Mouse (Mus musculus) liver, embryonic 15.5 days (tissue): Measurements from ENCODE around the gene Hsd17b14. TPM values are rescaled to one million over a fixed set of nuclear protein-coding genes. Genes with fewer than 3 reads are reported as not detected.

ENCODE experiments used
- ATAC-seq: fragments of 200-750 bp; cut with Nextera tagmentation; 2 replicates; pipeline ENCODE4 v1.8.0; 2017; ENCODE audit warnings: moderate number of reproducible peaks, mild to moderate bottlenecking, moderate library complexity; ENCODE audit not compliant: insufficient read depth
- H3K27ac ChIP-seq: fragments of 300-500 bp; sonication (generic); replicated peaks from 2 replicates; pipeline ENCODE4 v1.5.1; 2015; ENCODE audit warnings: mild to moderate bottlenecking, inconsistent platforms
- H3K27me3 ChIP-seq: fragments of 300-500 bp; sonication (generic); 2 replicates; pipeline ENCODE4 v1.6.1; 2015; ENCODE audit warnings: mild to moderate bottlenecking, inconsistent platforms
- H3K36me3 ChIP-seq: fragments of 300-500 bp; sonication (generic); replicated peaks from 2 replicates; pipeline ENCODE4 v1.6.1; 2015; ENCODE audit warnings: moderate library complexity, mild to moderate bottlenecking, inconsistent platforms
- H3K4me1 ChIP-seq: fragments of 300-500 bp; sonication (generic); replicated peaks from 2 replicates; pipeline ENCODE4 v1.6.1; 2015; ENCODE audit warnings: inconsistent platforms
- H3K4me2 ChIP-seq: fragments of 300-500 bp; sonication (generic); 2 replicates; pipeline ENCODE4 v1.6.1; 2015; ENCODE audit warnings: moderate library complexity, mild to moderate bottlenecking, inconsistent platforms
- H3K4me3 ChIP-seq: fragments of 300-500 bp; sonication (generic); replicated peaks from 2 replicates; pipeline ENCODE4 v1.5.1; 2015; ENCODE audit warnings: mild to moderate bottlenecking, inconsistent platforms
- H3K9ac ChIP-seq: fragments of 300-500 bp; sonication (generic); 2 replicates; pipeline ENCODE4 v1.6.1; 2015; ENCODE audit warnings: moderate library complexity, mild to moderate bottlenecking, inconsistent platforms
- H3K9me3 ChIP-seq: fragments of 300-500 bp; sonication (generic); replicated peaks from 2 replicates; pipeline ENCODE4 v1.6.1; 2016; ENCODE audit warnings: inconsistent platforms
- WGBS: fragments of 180-500 bp; shearing (Covaris S2); methylation state at CpG from one replicate; pipeline ENCODE4 v1.1.7; 2015; ENCODE audit warnings: mixed read lengths; ENCODE audit not compliant: insufficient replicate concordance; 5-methylcytosine and 5-hydroxymethylcytosine counted together
- polyA plus RNA-seq: library from polyadenylated mRNA; unstranded; fragments of >200 nt; fragmentation: Nextera tagmentation; extraction: Ambion mirVana; gene quantifications from 2 replicates; pipeline ENCODE4 v1.2.1, GENCODE M21; 2015

Hsd17b14 gene
- polyA plus RNA-seq, 1 experiment from 2014 or later, result 1.9 TPM

DNA sequence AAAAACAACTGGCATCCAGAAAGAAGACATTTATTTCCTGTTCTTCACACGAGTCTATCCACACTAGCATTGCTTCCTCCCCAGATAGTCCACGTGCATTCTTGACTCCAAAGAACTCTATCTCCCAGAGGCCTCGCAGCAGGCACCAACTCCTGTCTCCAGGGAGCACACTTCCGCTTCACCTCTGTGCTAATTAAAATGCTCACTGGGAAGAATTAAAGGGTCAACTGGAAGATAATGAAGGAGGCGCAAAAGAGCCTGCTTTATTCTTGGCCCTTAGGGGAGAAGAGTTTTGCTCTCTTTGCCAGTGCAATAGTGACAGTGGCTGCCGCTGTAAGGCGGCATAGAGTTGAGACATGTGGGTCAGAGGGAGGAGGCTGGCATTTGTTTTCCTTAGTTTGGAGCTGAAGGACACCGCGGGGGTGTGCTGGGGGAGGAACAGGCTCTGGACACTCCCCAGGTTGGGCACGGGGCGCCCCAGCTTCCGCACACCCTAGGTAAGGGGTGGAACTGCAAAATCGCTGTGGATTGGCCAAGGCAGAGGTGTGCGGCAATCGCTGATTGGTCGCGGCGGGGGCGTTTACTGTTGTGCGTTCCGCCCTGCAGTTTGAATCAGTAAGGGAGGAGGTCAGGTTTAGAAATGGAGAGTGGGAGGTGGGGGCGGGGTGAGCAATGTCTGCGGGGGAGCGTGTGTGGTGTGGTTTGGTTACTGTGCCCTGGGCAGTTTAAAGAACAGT, 13.3 kb downstream of the Hsd17b14 start:
- peaks cover 70% of the 10 kb centered on the region for H3K4me1 ChIP-seq
- no peaks in the 10 kb centered on the region; the same call in 1 of the 2 replicates for H3K36me3 ChIP-seq
- WGBS, result 1% methylated on average over 24 of the region's 24 CpGs
- no peaks in the 10 kb centered on the region for H3K27me3 ChIP-seq
- H3K4me2 ChIP-seq, result peak overlapping the region; percentile 83
- no peaks in the 10 kb centered on the region for H3K9me3 ChIP-seq
- H3K4me3 ChIP-seq, result peak overlapping the region; percentile 57
- peak overlapping the region; percentile 48 for H3K9ac ChIP-seq
- peak overlapping the region; percentile 81 for H3K27ac ChIP-seq
- peak; percentile 95 for ATAC-seq

DNA sequence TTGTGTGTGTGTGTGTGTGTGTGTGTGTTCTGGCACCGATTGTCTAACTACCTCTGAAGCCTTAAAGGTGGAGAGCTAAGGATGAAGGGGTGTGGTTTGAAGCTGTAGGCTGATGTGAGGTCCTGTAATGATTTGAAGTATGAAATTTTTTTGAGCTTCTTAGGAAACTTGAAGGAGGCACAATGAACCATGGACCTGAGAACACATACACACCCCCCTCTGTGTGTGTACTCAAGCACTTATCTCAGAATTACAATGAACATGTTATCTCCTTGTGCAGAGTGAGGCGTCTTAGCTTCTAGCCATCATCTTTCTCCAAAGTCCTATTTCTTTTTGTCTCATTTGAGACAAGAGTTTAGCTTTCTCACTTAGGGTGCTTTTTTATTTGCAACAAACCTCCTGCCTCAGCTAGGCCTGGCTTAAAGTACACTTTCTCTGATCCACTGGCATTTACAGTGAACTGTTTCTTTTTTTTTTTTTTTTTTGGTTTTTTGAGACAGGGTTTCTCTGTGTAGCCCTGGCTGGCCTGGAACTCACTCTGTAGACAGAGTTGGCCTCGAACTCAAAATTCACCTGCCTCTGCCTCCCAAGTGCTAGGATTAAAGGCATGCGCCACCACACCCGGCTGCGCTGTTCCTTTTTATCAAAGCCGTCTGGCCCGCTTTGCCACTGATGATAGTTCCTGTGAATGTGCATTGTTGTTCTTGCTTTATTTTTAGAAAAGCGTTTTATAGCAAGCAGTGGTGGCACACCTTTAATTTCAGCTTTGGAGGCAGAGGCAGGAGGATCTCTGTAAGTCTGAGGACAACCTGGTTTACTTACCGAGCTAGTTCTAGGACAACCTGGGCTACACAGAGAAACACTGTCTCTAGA, 14.1 kb downstream of the Hsd17b14 start:
- 20% methylated on average over 10 of the region's 10 CpGs for WGBS
- Histone ChIP-seq H3K4me1 (peaks cover 72% of the 10 kb centered on the region), H3K36me3 (peaks cover 3% of the 10 kb centered on the region), H3K9me3 (no peaks in the 10 kb centered on the region), H3K4me3 (peak overlapping the region; percentile 57), H3K4me2 (peak overlapping the region; percentile 83), H3K27ac (peak overlapping the region; percentile 81), H3K9ac (peak overlapping the region; percentile 44; the same call in 1 of the 2 replicates), H3K27me3 (no peaks in the 10 kb centered on the region)
- peak; percentile 52 for ATAC-seq

DNA sequence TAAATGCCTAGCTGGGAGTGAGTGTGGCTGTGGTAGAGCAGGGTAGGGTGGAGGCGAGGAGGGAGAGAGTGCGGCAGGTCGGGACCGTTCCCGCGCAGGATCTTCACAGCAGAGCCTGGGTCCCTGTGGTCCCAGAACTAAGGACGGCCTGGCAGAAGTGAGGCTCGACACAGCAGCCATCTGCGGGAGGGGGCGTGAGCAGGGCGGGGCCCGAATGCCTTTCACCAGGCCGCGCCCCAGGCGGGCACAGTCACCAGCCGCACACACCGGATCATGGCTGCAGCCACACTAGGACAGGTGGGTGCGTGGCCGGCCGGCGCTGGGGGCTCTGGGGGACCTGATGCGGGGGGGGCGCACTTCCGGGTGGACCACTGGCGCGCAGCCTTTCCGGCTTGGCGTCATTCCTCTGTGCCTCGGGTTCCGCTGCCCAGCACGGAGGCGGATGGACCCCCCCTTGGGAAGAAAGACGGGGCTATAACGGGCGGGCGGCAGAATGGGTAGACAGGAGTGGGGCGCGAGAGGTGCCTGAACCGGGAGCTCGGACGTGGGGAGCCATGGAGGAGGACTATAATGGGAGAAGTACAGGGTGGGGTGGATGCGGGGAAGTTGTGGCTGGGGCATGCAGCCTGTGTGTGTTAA, 15.5 kb downstream of the Hsd17b14 start, which contains the start of gene Bcat2:
Bcat2 (plus strand) TSS at position 51 of the 639 bp plus-strand sequence.
- H3K36me3 ChIP-seq, result peaks cover 7% of the 10 kb centered on the region
- H3K9me3 ChIP-seq, result no peaks in the 10 kb centered on the region
- H3K27ac ChIP-seq, result peak within 1 kb of the TSS; percentile 81
- peak within 1 kb of the TSS; percentile 96 for H3K4me2 ChIP-seq
- peak; percentile 30 for ATAC-seq
- no peaks in the 10 kb centered on the region for H3K27me3 ChIP-seq
- peak within 1 kb of the TSS; percentile 74 for H3K9ac ChIP-seq
- WGBS, result 4% methylated on average over 42 of the region's 42 CpGs
- peak within 1 kb of the TSS; percentile 77 for H3K4me3 ChIP-seq
- H3K4me1 ChIP-seq, result peaks cover 65% of the 10 kb centered on the region

DNA sequence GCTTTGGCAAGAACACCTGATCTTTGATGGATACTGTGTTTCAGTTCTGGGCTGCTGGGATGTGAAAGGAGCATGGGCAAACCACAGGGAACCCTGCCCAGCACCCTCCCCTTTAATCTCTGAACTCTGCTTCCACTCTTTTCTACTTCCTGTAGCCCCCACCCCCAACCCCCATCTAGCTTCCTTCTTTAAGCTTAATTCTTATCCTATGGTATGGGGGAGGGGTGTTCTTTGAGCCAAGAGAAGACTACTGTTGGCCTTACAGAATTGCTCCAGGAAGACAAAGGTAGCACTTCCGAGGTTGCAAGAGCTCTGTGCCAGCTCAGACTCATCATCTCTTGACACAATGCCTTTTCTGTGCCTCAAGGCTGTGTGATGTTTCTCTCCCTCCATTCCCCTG, 17.3 kb downstream of the Hsd17b14 start:
- peak overlapping the region; percentile 96 for H3K4me2 ChIP-seq
- H3K9me3 ChIP-seq, result no peaks in the 10 kb centered on the region
- H3K27ac ChIP-seq, result no peak overlapping the region; the same call in 1 of the 2 replicates
- no peak overlapping the region for H3K4me3 ChIP-seq
- WGBS, result 4% methylated on average over 1 of the region's 1 CpGs
- no peak overlapping the region for H3K9ac ChIP-seq
- no peak for ATAC-seq
- peaks cover 62% of the 10 kb centered on the region for H3K4me1 ChIP-seq
- no peaks in the 10 kb centered on the region for H3K27me3 ChIP-seq
- peaks cover 23% of the 10 kb centered on the region for H3K36me3 ChIP-seq

DNA sequence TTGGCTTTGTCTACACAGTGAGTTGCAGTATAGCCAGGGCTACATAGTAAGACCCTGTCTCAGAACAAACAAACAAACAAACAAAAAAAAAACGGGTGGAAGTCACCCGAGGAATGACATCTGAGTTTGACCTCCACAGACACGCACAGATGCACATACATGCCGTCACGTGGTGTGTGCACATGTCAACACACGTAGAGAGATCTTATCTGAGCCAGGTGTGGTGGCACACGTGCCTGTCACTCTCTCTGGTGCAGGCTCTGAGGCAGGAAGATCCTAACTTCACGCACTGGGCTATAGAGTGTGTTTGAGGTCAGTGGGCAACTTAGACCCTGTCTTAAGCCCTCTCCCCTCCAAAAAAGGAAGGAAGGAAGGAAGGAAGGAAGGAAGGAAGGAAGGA, 19.3 kb downstream of the Hsd17b14 start:
- 53% methylated on average over 8 of the region's 8 CpGs for WGBS
- Histone ChIP-seq H3K9me3 (no peaks in the 10 kb centered on the region), H3K4me3 (peak overlapping the region; percentile 41), H3K4me1 (peaks cover 43% of the 10 kb centered on the region), H3K27me3 (no peaks in the 10 kb centered on the region), H3K36me3 (peaks cover 40% of the 10 kb centered on the region), H3K4me2 (peak overlapping the region; percentile 45), H3K27ac (peak overlapping the region; percentile 48; the same call in 1 of the 2 replicates), H3K9ac (0 out of 2 replicates have a peak overlapping the region, but pooled peaks have one; percentile 31)
- ATAC-seq, result no peak

DNA sequence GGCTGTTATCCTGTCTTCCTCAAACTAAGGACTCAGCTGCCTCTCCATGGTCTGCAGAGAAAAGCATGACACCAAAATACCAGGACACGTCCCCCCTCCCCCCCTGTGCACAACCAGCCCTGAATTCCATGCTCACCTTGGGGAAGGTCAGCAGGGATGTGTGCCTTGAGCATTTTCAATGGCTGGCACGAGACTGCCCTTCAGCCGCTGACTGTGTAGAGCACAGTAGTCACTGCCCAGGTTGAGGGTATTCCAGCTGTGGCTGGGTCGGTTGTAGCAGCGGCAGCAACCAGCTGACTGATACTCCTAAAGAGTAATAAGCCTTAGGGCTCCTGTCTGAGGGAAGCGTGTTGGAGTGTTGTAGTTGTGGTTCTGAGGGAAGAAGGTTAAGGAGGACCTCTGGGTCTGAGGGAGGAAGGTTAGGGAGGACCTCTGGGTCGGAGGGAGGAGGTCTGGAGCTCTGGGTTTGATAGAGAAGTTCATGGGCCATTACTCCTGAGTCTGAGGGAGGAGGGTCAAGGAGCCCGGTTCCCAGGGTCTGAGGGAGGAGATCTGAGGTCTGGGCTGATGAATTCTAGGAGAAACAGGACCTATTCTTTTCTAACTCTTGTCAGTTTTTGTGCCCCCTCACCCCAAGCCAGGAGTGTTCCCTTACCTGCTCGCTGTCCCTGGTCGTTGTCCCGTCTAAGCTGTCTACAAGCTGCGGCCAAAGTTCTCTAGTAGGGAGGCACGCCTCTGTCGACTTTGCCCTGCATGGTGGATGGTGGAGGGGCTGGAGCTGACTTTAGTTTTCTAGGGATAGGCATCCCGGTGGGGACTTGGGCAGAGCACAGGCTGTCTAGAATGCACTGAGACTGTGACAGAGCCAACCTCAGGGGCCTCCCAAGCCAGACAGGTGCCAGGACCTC, 20.0 kb downstream of the Hsd17b14 start:
- Histone ChIP-seq H3K36me3 (peaks cover 40% of the 10 kb centered on the region), H3K9ac (peak overlapping the region; percentile 31), H3K9me3 (no peaks in the 10 kb centered on the region), H3K4me3 (peak overlapping the region; percentile 41), H3K27me3 (no peaks in the 10 kb centered on the region), H3K27ac (peak overlapping the region; percentile 48), H3K4me2 (peak overlapping the region; percentile 45), H3K4me1 (peaks cover 35% of the 10 kb centered on the region)
- ATAC-seq, result peak; percentile 59
- WGBS, result 69% methylated on average over 15 of the region's 15 CpGs

DNA sequence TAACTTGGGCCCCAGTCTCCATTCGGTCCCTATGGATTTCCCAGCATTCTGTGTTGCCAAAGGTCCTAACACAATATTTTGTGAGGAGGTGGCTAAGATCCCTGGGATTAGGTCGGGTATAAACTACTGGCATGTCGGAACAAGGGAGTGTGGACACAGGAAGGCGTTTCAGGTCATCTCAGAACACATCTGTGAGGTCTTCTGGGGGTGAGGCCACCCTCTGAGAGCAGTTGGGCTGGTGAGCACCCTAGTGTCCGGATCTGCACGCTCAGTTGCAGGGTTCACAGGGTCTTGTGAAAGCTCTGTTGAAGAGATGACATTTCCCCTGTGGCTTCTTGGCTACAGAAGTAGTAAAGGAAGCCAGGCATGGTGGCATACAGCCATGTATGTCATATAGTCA, 31.2 kb downstream of the Hsd17b14 start:
- no peak for ATAC-seq
- 73% methylated on average over 6 of the region's 6 CpGs for WGBS
- Histone ChIP-seq H3K4me1 (peaks cover 16% of the 10 kb centered on the region), H3K27me3 (no peaks in the 10 kb centered on the region), H3K4me2 (no peak overlapping the region), H3K4me3 (no peak overlapping the region), H3K36me3 (peaks cover 44% of the 10 kb centered on the region), H3K27ac (no peak overlapping the region), H3K9me3 (no peaks in the 10 kb centered on the region), H3K9ac (no peak overlapping the region)

DNA sequence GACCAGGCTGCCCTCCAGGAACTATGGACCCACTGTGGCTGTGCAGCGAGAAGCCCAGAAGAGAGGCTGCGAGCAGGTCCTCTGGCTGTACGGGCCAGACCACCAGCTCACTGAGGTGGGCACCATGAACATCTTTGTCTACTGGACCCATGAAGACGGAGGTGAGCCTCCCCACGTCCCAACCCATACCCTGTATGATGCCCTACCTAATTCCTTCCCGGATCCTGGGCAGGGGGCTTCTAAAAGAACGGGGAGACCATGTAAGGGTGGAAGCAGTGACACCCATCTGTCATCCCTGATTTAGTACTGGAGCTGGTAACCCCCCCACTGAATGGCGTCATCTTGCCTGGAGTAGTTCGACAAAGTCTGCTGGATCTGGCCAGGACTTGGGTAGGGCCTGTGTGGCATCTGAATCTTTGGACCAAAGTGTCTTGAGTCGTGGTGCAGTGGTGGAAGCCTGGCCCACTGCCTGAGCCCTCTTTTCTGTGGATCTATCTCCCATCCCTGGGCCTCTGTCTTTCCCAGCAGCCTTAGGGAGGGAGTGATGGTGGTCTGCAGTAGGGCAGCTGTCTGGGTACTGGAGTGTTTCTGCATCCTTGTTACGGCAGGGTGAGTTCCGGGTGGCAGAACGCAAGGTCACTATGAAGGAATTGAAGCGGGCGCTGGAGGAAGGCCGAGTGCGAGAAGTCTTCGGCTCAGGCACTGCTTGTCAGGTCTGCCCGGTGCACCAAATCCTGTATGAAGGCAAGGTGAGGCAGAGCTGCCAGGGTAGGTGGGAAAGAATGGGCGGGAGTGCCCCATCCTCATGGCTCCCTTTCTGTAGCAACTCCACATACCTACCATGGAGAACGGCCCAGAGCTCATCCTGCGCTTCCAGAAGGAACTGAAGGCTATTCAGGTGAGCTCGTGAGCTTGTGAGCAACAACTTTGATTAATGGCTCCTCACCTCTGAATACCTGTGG, 33.2 kb downstream of the Hsd17b14 start:
- Histone ChIP-seq H3K4me2 (no peak overlapping the region), H3K9ac (no peak overlapping the region), H3K4me1 (peaks cover 19% of the 10 kb centered on the region), H3K36me3 (peaks cover 35% of the 10 kb centered on the region), H3K27me3 (no peaks in the 10 kb centered on the region), H3K4me3 (no peak overlapping the region), H3K27ac (no peak overlapping the region), H3K9me3 (no peaks in the 10 kb centered on the region)
- ATAC-seq, result no peak
- 82% methylated on average over 23 of the region's 23 CpGs for WGBS

DNA sequence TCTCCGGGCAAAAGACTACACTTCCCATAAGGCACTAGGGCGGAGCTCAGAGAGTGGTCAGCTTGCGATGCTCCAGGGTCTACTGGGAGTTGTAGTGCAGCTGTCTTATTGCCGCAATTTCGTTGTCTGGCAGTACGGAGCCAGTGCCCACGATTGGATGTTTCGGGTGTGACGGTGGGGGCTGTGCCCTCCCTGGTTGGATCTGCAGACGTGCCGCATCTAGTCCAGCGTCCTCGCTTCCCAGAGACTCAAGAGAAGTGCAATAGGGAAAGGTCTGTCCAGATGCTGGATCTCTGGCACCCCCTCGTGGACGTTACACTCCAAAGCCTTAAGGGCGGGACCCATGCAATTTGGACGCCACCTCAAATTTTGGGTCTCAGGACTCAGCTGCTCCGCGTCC, 34.5 kb downstream of the Hsd17b14 start:
- 0 out of 2 replicates have a peak overlapping the region, but pooled peaks have one; percentile 32 for H3K9ac ChIP-seq
- peak; percentile 85 for ATAC-seq
- peaks cover 21% of the 10 kb centered on the region for H3K4me1 ChIP-seq
- H3K36me3 ChIP-seq, result peaks cover 29% of the 10 kb centered on the region
- H3K27me3 ChIP-seq, result no peaks in the 10 kb centered on the region
- H3K4me3 ChIP-seq, result peak overlapping the region; percentile 50
- H3K27ac ChIP-seq, result no peak overlapping the region
- 5% methylated on average over 19 of the region's 19 CpGs for WGBS
- peak overlapping the region; percentile 68 for H3K4me2 ChIP-seq
- no peaks in the 10 kb centered on the region for H3K9me3 ChIP-seq
